ENCODE assay signal across 14 mouse cellular contexts in genomic region chr12:55445583-55445982, GRCm38 (mm10). TPM values are rescaled to one million over a fixed set of nuclear protein-coding genes. Genes with fewer than 3 reads are reported as not detected.
A peak's percentile ranks its signal among the peaks of the same experiment; 100 is the strongest.
DNase-seq lines count a peak whose midpoint lies in the region; ATAC-seq and TF ChIP-seq lines count a peak whose summit lies in the region.
"Had no signal": no experiment of that assay in that cellular context is flagged by ENCODE, and none has a peak within 500 bp of the region (broad histone marks: within the 10 kb centered on the region; RNA-seq: fewer than 3 reads in every experiment).

No protein-coding gene starts in this region.

- no peak overlapping the region for H3K4me3 ChIP-seq in hindbrain, embryonic 15.5 days
- no peak overlapping the region for H3K4me3 ChIP-seq in hindbrain, embryonic 10.5 days
- H3K4me3 ChIP-seq in testis, adult 2 months (ENCODE audit: control insufficient read depth, low read depth, low read length): no peak overlapping the region
- no peak overlapping the region for H3K4me3 ChIP-seq in kidney, embryonic 16.5 days (ENCODE audit: low read length)
- H3K4me3 ChIP-seq: neural tube, embryonic 13.5 days had no signal

- no peak overlapping the region for H3K4me2 ChIP-seq in hindbrain, embryonic 15.5 days
- H3K4me2 ChIP-seq in kidney, embryonic 16.5 days (replicated peaks; ENCODE audit: low read depth, low read length): no peak overlapping the region
- H3K4me2 ChIP-seq: liver, embryonic 11.5 days; neural tube, embryonic 13.5 days had no signal

- no peak for ATAC-seq in hindbrain, embryonic 15.5 days (ENCODE audit: low FRiP score, low read depth)
- no peak for ATAC-seq in kidney, embryonic 16.5 days (ENCODE audit: low FRiP score, low TSS enrichment)
- ATAC-seq: inflammation-experienced regulatory T-cells, adult 6 months had no signal

- peaks cover 26% of the 10 kb centered on the region for H3K4me1 ChIP-seq in hindbrain, embryonic 15.5 days (replicated peaks)
- H3K4me1 ChIP-seq in hindbrain, embryonic 10.5 days (replicated peaks): peaks cover 48% of the 10 kb centered on the region
- H3K4me1 ChIP-seq in testis, adult 2 months (ENCODE audit: control insufficient read depth, insufficient read depth, low read length): peaks cover 11% of the 10 kb centered on the region
- peaks cover 38% of the 10 kb centered on the region for H3K4me1 ChIP-seq in kidney, embryonic 16.5 days (ENCODE audit: insufficient read depth, low read length)

- H3K27ac ChIP-seq in hindbrain, embryonic 15.5 days (replicated peaks): peak overlapping the region; percentile 83; the same call in 1 of the 2 replicates
- H3K27ac ChIP-seq in hindbrain, embryonic 10.5 days: no peak overlapping the region
- H3K27ac ChIP-seq in testis, adult 2 months (ENCODE audit: control insufficient read depth, insufficient read depth, low read depth, low read length): peak overlapping the region; percentile 89
- no peak overlapping the region for H3K27ac ChIP-seq in kidney, embryonic 16.5 days (ENCODE audit: low read length)

- no peak for TF ChIP-seq POLR2A in testis, adult 2 months (IDR thresholded peaks at IDR 0.05; ENCODE audit: control insufficient read depth, low read depth, low read length)

- no peak for TF ChIP-seq CTCF in testis, adult 2 months (IDR thresholded peaks at IDR 0.05; ENCODE audit: control insufficient read depth, insufficient read depth, insufficient replicate concordance, low read depth, low read length)

- no peaks in the 10 kb centered on the region for H3K9me3 ChIP-seq in hindbrain, embryonic 15.5 days
- no peaks in the 10 kb centered on the region for H3K9me3 ChIP-seq in hindbrain, embryonic 10.5 days
- H3K9me3 ChIP-seq in kidney, embryonic 16.5 days (ENCODE audit: low read length): no peaks in the 10 kb centered on the region
- H3K9me3 ChIP-seq: megakaryocyte, embryonic 14.5 days; neural tube, embryonic 13.5 days had no signal

- WGBS in hindbrain, embryonic 15.5 days: 89% methylated on average over 4 of the region's 4 CpGs
- 90% methylated on average over 4 of the region's 4 CpGs for WGBS in hindbrain, embryonic 10.5 days
- WGBS in kidney, embryonic 16.5 days: 60% methylated on average over 4 of the region's 4 CpGs

- DNase-seq in heart, adult 11 months: peak; percentile 85
- DNase-seq in heart, postnatal 4 days: no peak
- no peak for DNase-seq in hindbrain, embryonic 10.5 days (ENCODE audit: low spot score)
- no peak for DNase-seq in testis, postnatal 10 days (ENCODE audit: low spot score)
- DNase-seq: gastrocnemius, postnatal 25 days; retina, postnatal 1 day; spleen, adult 18-20 months had no signal

- no peaks in the 10 kb centered on the region for H3K36me3 ChIP-seq in hindbrain, embryonic 15.5 days
- H3K36me3 ChIP-seq in hindbrain, embryonic 10.5 days: no peaks in the 10 kb centered on the region
- no peaks in the 10 kb centered on the region for H3K36me3 ChIP-seq in testis, adult 2 months (ENCODE audit: control insufficient read depth, insufficient read depth, low read length)
- no peaks in the 10 kb centered on the region for H3K36me3 ChIP-seq in kidney, embryonic 16.5 days (ENCODE audit: insufficient read depth, low read length)
- H3K36me3 ChIP-seq: neural tube, embryonic 13.5 days had no signal

- no peak overlapping the region for H3K9ac ChIP-seq in hindbrain, embryonic 15.5 days
- no peak overlapping the region for H3K9ac ChIP-seq in kidney, embryonic 16.5 days (replicated peaks; ENCODE audit: low read length)
- H3K9ac ChIP-seq: neural tube, embryonic 13.5 days had no signal

- no peaks in the 10 kb centered on the region for H3K27me3 ChIP-seq in hindbrain, embryonic 15.5 days
- no peaks in the 10 kb centered on the region for H3K27me3 ChIP-seq in hindbrain, embryonic 10.5 days (ENCODE audit: insufficient read depth, poor library complexity, severe bottlenecking)
- H3K27me3 ChIP-seq in testis, adult 2 months (ENCODE audit: control insufficient read depth, insufficient read depth, low read length): no peaks in the 10 kb centered on the region
- H3K27me3 ChIP-seq in kidney, embryonic 16.5 days (ENCODE audit: insufficient read depth, low read length): no peaks in the 10 kb centered on the region
- H3K27me3 ChIP-seq: neural tube, embryonic 13.5 days had no signal

RNA-seq across cellular contexts. Expression of gene Nfkbia, which starts 46.9 kb away (rescaled TPM):
- total RNA-seq in heart, postnatal 4 days (2021): 10 to 100 TPM; 31.4 to 34.2 TPM
- 61.6 and 62.6 TPM in 2 replicates for polyA plus RNA-seq in hindbrain, embryonic 15.5 days (2015; fragmentation: Nextera tagmentation; extraction: Ambion mirVana)
- 33.8 and 37.1 TPM in 2 replicates for polyA plus RNA-seq in hindbrain, embryonic 10.5 days (2016; fragmentation: Nextera tagmentation; extraction: Ambion mirVana)
- 24.4 and 31.2 TPM in 2 replicates for polyA plus RNA-seq in testis, adult 2 months (2012; rRNA removed)
- 84.8 and 94.7 TPM in 2 replicates for polyA plus RNA-seq in kidney, embryonic 16.5 days (2015; fragmentation: Nextera tagmentation; extraction: Ambion mirVana)

Comparison
In these comparisons a context has a peak if more than half of its experiments do, and no peak if none do; other contexts are left out.
1. H3K27ac ChIP-seq: peak in hindbrain, embryonic 15.5 days (single experiment) and testis, adult 2 months (single experiment); none in hindbrain, embryonic 10.5 days (single experiment) and kidney, embryonic 16.5 days (single experiment).